Mouse (Mus musculus) erythroblast, adult 5-6 weeks (primary cell): ENCODE measurements around the gene Wdr73. TPM values are rescaled to one million over a fixed set of nuclear protein-coding genes. Genes with fewer than 3 reads are reported as not detected.

Experiments used
- ATAC-seq: replicated peaks from 2 replicates; pipeline ENCODE4 v1.8.0; 2016; ENCODE audit warnings: moderate number of reproducible peaks, mild to moderate bottlenecking, moderate TSS enrichment, inconsistent platforms; ENCODE audit not compliant: poor library complexity, low FRiP score, severe bottlenecking
- total RNA-seq, 2 experiments: library from RNA; stranded (forward) in 1 of 2; stranded (reverse) in 1 of 2; fragments of 150-400 nt in 1 of 2; fragments of 200-764, 138-1000 nt in 1 of 2; gene quantifications; 2 replicates each; pipeline versions ENCODE4 v1.2.3 to v1.2.4; 2015 to 2017; ENCODE audit warnings: low replicate concordance in 2 of 2

The Wdr73 gene
- total RNA-seq, 2 experiments from 2014 or later = 3.2 to 6.7 TPM

DNA sequence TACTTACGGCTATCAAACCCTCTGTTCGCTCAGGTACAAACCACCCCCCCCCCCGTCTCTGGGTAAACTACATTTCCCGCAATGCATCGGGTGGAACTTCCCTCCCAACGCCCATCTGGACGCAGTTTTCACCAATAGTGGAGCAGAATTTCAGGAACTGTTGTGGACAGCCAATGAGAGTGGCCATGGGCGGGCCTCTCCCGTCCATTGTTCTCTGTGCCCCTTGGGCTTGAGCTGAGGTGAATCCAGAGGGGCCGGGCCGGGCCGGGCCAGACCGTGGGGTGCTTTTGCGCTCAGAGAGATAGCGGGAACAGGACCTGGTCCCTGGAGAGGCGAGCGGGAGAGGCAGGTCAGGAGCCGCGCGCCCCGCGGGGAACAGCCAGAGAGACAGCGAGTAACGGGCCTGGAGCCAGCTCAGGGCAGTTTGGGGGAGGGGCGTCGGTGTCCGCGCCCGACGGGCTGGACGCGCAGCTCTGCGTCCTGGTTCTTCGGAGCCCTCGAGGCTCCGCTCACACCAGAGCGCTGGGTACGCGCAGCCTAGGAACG is 40.3 kb downstream of the Wdr73 start, which contains the start of gene Zscan2:
TSS of gene Zscan2 (plus strand) at position 192 of the 546 bp plus-strand sequence.
- ATAC-seq = peak; percentile 87

DNA sequence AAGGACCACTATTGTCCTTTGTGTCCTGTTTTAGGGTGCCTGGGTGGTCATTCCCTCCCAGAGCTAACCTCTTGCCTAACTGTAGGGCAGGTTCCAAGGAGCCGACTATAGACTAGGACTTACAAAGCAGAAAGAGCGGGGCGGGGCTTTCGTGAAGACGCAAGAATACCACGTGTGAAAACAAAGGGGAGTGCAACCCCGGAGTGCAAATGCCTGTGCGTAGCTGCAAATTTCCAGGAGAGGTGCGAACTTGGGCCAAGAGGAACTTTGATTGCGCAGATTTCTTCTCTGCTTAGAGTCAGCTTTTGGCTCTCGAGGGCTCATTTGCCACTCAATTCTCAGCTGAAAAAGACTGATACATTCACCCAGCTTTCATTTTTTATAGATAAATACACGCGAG is 40.8 kb downstream of the Wdr73 start:
- no peak for ATAC-seq

GRCm38 (mm10) chr7:80857181-80857580 is 43.9 kb downstream of the Wdr73 start:
- ATAC-seq = peak; percentile 72

- ATAC-seq = no peak
These were observed 45.8 kb downstream of the Wdr73 start for GRCm38 (mm10) chr7:80855316-80855715.

DNA sequence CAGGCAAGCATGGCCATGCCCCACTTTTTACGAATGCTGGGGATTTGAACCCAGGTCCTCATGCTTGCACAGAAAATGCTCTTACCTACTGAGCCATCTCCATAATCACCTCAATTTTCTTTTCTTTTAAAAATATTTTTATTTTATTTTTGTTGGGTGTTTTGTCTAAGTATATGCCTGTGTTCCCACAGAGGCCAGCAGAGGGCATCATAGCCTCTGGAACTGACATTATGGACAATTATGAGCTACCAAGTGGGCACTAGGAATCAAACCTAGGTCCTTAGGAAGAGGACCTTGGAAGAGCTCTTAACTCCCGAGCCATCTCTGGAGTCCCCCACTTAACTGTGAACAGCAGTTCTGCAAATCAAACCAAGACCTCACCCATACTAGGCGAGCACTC is 47.9 kb downstream of the Wdr73 start:
- no peak for ATAC-seq

GRCm38 (mm10) chr7:80850520-80850919 is 50.5 kb downstream of the Wdr73 start:
- no peak for ATAC-seq

- ATAC-seq = peak; percentile 88
These were observed 51.4 kb downstream of the Wdr73 start for GRCm38 (mm10) chr7:80849710-80850109.

DNA sequence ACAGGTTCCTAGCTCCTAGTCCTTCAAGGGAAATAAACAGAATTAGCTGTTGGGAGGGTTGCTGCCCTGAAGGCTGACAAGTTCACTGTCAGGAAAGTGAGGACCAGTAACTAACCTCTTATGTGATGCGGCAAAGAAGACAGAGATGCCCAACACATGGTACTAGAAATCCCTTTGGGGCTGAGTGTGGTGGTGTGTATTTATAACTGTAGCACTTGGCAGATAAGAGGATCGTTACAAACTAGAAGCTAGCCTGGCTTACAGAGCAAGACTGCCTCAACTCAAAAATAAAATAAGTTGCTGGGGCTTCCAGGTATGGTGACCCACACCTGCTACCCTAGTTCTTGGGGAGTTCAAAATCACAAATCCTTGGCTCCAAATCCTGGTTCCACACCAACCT is 51.8 kb downstream of the Wdr73 start:
- no peak for ATAC-seq

- ATAC-seq = no peak
These were observed 54.4 kb downstream of the Wdr73 start for GRCm38 (mm10) chr7:80846709-80847108.

- ATAC-seq = no peak
These were observed 54.8 kb downstream of the Wdr73 start for GRCm38 (mm10) chr7:80846280-80846678.

DNA sequence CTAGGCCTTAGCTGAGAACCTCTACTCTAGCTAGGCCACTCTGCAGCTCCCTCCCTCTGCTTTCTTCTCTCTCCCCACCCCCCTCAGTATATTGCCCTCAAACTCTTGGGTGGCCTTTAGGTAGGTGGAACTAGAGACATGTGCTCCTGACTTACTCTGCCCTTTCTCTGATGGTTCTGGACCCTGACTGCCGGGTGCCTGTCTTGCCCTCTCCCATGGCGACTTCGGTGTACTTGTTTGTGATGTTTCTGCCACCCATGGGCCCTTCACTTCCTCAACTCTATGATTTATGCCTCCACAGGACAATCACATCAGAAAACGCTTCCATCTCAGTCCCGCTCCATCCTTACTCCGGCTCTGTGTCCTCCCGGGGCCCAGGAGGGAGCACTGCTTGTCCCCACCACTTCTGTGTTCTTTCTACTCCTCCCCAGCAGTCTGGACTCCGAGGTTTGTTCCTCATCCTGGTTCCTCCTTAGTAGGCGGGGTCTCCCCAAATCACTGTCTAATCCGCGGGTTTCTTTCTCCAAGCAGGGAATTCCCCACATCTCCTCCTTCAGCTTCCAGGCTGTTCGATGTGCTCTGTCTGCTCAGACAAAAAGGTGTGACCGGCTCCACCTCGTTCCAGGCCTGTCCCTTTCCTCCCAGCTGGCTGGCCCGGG is 55.3 kb downstream of the Wdr73 start:
- no peak for ATAC-seq

DNA sequence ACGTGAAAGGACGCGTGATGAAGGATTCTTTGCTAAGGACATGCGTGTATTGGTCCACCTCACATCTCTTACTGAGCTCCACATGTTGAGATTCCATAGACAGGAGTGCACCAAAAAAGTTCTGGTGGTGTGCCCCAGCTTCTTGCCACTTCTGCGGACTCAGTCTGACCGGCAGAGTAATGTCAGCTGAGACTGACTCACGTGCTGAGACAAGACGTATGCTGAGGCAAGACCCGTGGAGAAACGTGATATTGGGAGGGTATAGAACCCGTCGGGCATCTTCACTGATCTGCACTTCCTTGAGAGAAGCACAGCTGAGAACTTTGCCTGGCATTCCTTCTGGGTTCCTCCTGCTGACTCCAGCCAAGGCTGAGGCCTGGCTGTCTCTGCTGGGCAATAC is 56.4 kb downstream of the Wdr73 start:
- ATAC-seq = no peak

GRCm38 (mm10) chr7:80843910-80844640 is 57.0 kb downstream of the Wdr73 start:
- no peak for ATAC-seq

DNA sequence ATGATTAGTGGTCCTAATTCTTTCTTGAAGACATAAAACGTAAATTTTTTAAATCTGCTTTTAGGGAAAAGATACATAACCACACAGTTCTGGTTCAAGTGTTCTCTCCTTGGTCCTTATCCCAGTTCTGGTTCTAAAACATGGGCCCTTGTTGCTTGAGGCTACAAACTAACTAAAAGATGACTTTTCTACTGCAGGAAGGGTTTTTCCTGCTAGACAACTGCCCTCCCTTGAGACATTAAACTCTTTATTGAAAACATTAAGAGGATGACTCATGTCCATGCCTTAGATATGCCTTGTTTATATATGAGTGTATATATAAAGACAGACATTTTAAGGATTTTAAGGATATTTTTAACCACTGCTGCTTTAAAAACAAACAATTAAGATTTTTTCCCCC is 57.9 kb downstream of the Wdr73 start:
- no peak for ATAC-seq

DNA sequence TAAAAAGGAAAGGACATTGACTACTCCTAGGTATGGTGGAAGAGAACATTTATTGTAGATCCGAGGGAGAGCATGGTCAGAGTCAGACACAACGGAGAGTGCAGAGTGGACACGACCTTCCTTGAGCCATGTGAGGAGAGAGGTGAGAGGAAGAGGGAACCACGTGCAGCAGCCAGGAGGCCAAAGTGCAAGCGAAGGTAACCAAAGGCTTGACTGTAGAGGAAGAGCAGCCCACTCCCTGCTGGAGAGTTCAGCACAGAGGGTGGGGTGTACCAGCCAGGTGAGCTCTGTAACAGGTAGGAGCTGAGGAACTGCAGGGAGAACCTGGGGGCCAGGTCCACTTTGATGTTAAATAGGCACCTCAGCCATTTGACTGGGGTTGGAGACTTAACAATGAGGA is 58.9 kb downstream of the Wdr73 start:
- no peak for ATAC-seq

DNA sequence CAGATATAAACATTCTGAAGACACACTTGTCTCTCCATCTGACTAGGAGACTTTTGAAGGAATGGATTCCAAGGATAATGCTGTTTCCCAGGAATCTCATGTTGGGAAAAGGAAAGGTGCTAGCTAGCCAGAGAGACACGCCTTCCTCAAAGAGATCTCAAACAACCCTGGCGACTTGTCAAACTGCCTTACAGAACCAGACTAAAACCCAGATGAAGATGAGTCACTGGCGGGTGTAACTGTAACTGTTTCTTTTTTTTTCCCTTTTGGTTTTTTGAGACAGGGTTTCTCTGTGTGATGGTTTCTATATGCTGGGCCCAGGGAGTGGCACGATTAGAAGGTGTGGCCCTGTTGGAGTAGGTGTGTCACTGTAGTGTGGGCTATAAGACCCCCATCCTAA is 60.1 kb downstream of the Wdr73 start:
- no peak for ATAC-seq

Other genes with a start within 250 kb of the Wdr73 start
- 1.5 and 2.1 TPM in 2 replicates for gene Crtc3, start 212.4 kb downstream of the Wdr73 start, total RNA-seq (2015; ENCODE audit: low replicate concordance)
- 3.6 and 11.8 TPM in 2 replicates for gene Crtc3, start 212.4 kb downstream of the Wdr73 start, total RNA-seq (2017; ENCODE audit: low replicate concordance)
- gene Iqgap1, start 75.3 kb downstream of the Wdr73 start, total RNA-seq (2015; ENCODE audit: low replicate concordance) = 41.8 and 71.3 TPM in 2 replicates
- gene Iqgap1, start 75.3 kb downstream of the Wdr73 start, total RNA-seq (2017; ENCODE audit: low replicate concordance) = 33.5 and 38.6 TPM in 2 replicates
- 0.58 and 0.63 TPM in 2 replicates for gene Zscan2, start 40.3 kb downstream of the Wdr73 start, total RNA-seq (2015; ENCODE audit: low replicate concordance)
- 2.7 TPM in 1 of 2 replicates, not detected in the other for gene Zscan2, start 40.3 kb downstream of the Wdr73 start, total RNA-seq (2017; ENCODE audit: low replicate concordance)
- gene Nmb, start 3.8 kb upstream of the Wdr73 start, total RNA-seq (2015; ENCODE audit: low replicate concordance) = not detected in 2 replicates
- gene Nmb, start 3.8 kb upstream of the Wdr73 start, total RNA-seq (2017; ENCODE audit: low replicate concordance) = 7.9 TPM in 1 of 2 replicates, not detected in the other
- 65.3 and 70.2 TPM in 2 replicates for gene Sec11a, start 46.5 kb upstream of the Wdr73 start, total RNA-seq (2015; ENCODE audit: low replicate concordance)
- gene Sec11a, start 46.5 kb upstream of the Wdr73 start, total RNA-seq (2017; ENCODE audit: low replicate concordance) = 65.7 and 80.3 TPM in 2 replicates
- gene Zfp592, start 92.4 kb upstream of the Wdr73 start, total RNA-seq (2015; ENCODE audit: low replicate concordance) = 9.4 and 10.4 TPM in 2 replicates
- 13.8 and 17.7 TPM in 2 replicates for gene Zfp592, start 92.4 kb upstream of the Wdr73 start, total RNA-seq (2017; ENCODE audit: low replicate concordance)
- gene Alpk3, start 156.3 kb upstream of the Wdr73 start, total RNA-seq (2015; ENCODE audit: low replicate concordance) = not detected in 2 replicates
- 0.14 TPM in 1 of 2 replicates, not detected in the other for gene Alpk3, start 156.3 kb upstream of the Wdr73 start, total RNA-seq (2017; ENCODE audit: low replicate concordance)
- gene Slc28a1, start 213.5 kb upstream of the Wdr73 start, total RNA-seq (2015; ENCODE audit: low replicate concordance) = 0.84 TPM in 1 of 2 replicates, not detected in the other
- 0.26 TPM in 1 of 2 replicates, not detected in the other for gene Slc28a1, start 213.5 kb upstream of the Wdr73 start, total RNA-seq (2017; ENCODE audit: low replicate concordance)